ENCODE assay signal across 7 mouse cellular contexts in genomic region chr7:124131312-124131711, GRCm38 (mm10).
DNase-seq lines count a peak whose midpoint lies in the region; ATAC-seq lines count a peak whose summit lies in the region.

No protein-coding gene starts in this region.

- DNase-seq in urinary bladder, postnatal 14 days (ENCODE audit: low spot score) = peak; percentile 13
- no peak for DNase-seq in urinary bladder, adult 2 months (ENCODE audit: low spot score)
- DNase-seq in frontal cortex, adult 2 months (ENCODE audit: extremely low spot score in 1 of 2, low spot score in 1 of 2) = peak; percentile 35 to 67
- peak; percentile 61 to 65 for DNase-seq in layer of hippocampus, postnatal 10 days (ENCODE audit: low spot score in 2 of 2)
- peak; percentile 63 to 88 for DNase-seq in lung, postnatal 4 days
- DNase-seq in spleen, adult 12 weeks (ENCODE audit: low spot score) = no peak

- ATAC-seq in inflammation-experienced regulatory T-cells, adult 6 months = no peak

Comparison
In these comparisons a context has a peak if more than half of its experiments do, and no peak if none do; other contexts are left out.
1. DNase-seq: peak in urinary bladder, postnatal 14 days (single experiment), frontal cortex, adult 2 months (2 of 2), layer of hippocampus, postnatal 10 days (2 of 2) and lung, postnatal 4 days (2 of 2); none in urinary bladder, adult 2 months (single experiment) and spleen, adult 12 weeks (single experiment).